Mouse (Mus musculus): ENCODE data around the gene Mns1. TPM values are rescaled to one million over a fixed set of nuclear protein-coding genes. Genes with fewer than 3 reads are reported as not detected.

Mns1 gene
- total RNA-seq, 1 experiment, result 7.4 TPM

DNA sequence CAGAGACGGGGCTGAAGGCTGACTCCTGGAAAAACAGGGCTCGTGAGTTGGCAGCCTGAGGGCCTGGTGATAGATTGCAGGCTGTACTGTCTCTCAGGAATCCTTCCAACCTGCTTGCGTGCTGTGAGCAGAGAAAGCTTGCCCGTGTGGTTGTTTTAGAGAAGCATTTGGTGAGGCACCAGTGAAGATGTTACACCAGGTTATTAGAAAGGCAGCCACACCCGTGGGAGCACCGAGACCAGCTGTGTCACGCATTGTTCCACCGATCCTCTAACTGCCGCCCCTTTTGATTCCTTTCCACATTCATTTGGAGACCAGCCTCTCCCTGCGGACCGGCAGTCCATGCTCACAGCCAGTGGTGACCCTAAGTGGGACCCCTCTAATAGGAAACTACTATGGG, 15.5 kb upstream of the Mns1 start:
- Histone ChIP-seq H3K9me3 (ENCODE audit: control insufficient read depth, insufficient read depth, low read depth, low read length) (no peaks in the 10 kb centered on the region), H3K4me3 (ENCODE audit: insufficient read depth in 1 of 2, low read depth in 1 of 2, low read length in 2 of 2, poor library complexity in 1 of 2, severe bottlenecking in 1 of 2) (no peak overlapping the region), H3K9ac (ENCODE audit: insufficient read depth, low read depth, low read length, poor library complexity, severe bottlenecking) (no peak overlapping the region), H3K36me3 (ENCODE audit: control insufficient read depth, insufficient read depth, low read length, poor library complexity, severe bottlenecking) (no peaks in the 10 kb centered on the region), H3K27ac (ENCODE audit: insufficient read depth, low read depth, low read length, poor library complexity, severe bottlenecking) (no peak overlapping the region), H3K4me1 (ENCODE audit: control insufficient read depth in 2 of 2, insufficient read depth in 2 of 2, low read length in 2 of 2, poor library complexity in 1 of 2) (peaks cover 0 to 5% of the 10 kb centered on the region in 2 experiments; a peak in 1 of 4 replicates)
- DNase-seq (ENCODE audit: low read depth, low spot score), result no peak
- TF ChIP-seq HCFC1 (IDR thresholded peaks at IDR 0.05; ENCODE audit: borderline replicate concordance, insufficient read depth, low read length), result no peak
- TF ChIP-seq ZC3H11A (IDR thresholded peaks at IDR 0.05; ENCODE audit: borderline replicate concordance, low read depth, low read length), result no peak
- TF ChIP-seq MAFK (IDR thresholded peaks at IDR 0.05; ENCODE audit: insufficient read depth, low read depth, low read length), result no peak
- TF ChIP-seq CHD2 (IDR thresholded peaks at IDR 0.05; ENCODE audit: low read depth, low read length), result no peak
- no peak for TF ChIP-seq ZNF384 (IDR thresholded peaks at IDR 0.05; ENCODE audit: low read depth, low read length)
- in situ Hi-C loops (cut with MboI; ENCODE audit: low sequenced_read_pairs in 2 of 2, unreplicated experiment in 2 of 2), result no loop called here

DNA sequence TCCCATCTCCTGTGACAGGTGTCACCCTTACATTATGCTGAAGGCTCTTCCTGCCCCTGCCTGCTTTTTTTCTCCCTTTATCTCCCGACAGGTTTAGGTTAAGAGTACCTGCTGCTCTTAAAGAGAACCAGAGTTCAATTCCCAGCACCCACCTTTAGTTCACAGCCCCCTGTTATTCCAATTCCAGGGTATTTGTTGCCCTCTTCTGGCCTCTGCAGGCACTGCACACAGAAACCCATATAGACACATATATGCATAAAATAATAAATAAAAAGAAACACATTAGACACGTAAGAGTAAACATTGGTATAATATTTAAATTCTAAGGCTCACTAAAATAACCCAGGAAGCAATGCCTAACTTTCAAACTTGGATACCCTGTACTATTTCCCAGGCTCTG, 15.1 kb upstream of the Mns1 start:
- in situ Hi-C loops (cut with MboI; ENCODE audit: low sequenced_read_pairs in 2 of 2, unreplicated experiment in 2 of 2), result no loop called here
- Histone ChIP-seq H3K9ac (ENCODE audit: insufficient read depth, low read depth, low read length, poor library complexity, severe bottlenecking) (no peak overlapping the region), H3K36me3 (ENCODE audit: control insufficient read depth, insufficient read depth, low read length, poor library complexity, severe bottlenecking) (no peaks in the 10 kb centered on the region), H3K4me3 (ENCODE audit: insufficient read depth in 1 of 2, low read depth in 1 of 2, low read length in 2 of 2, poor library complexity in 1 of 2, severe bottlenecking in 1 of 2) (no peak overlapping the region), H3K9me3 (ENCODE audit: control insufficient read depth, insufficient read depth, low read depth, low read length) (no peaks in the 10 kb centered on the region), H3K27ac (ENCODE audit: insufficient read depth, low read depth, low read length, poor library complexity, severe bottlenecking) (no peak overlapping the region), H3K4me1 (ENCODE audit: control insufficient read depth in 2 of 2, insufficient read depth in 2 of 2, low read length in 2 of 2, poor library complexity in 1 of 2) (peaks cover 0 to 5% of the 10 kb centered on the region in 2 experiments; a peak in 1 of 4 replicates)
- DNase-seq (ENCODE audit: low read depth, low spot score), result no peak
- TF ChIP-seq ZNF384 (IDR thresholded peaks at IDR 0.05; ENCODE audit: low read depth, low read length) (no peak), ZC3H11A (IDR thresholded peaks at IDR 0.05; ENCODE audit: borderline replicate concordance, low read depth, low read length) (no peak), MAFK (IDR thresholded peaks at IDR 0.05; ENCODE audit: insufficient read depth, low read depth, low read length) (no peak), CHD2 (IDR thresholded peaks at IDR 0.05; ENCODE audit: low read depth, low read length) (no peak), HCFC1 (IDR thresholded peaks at IDR 0.05; ENCODE audit: borderline replicate concordance, insufficient read depth, low read length) (no peak)

DNA sequence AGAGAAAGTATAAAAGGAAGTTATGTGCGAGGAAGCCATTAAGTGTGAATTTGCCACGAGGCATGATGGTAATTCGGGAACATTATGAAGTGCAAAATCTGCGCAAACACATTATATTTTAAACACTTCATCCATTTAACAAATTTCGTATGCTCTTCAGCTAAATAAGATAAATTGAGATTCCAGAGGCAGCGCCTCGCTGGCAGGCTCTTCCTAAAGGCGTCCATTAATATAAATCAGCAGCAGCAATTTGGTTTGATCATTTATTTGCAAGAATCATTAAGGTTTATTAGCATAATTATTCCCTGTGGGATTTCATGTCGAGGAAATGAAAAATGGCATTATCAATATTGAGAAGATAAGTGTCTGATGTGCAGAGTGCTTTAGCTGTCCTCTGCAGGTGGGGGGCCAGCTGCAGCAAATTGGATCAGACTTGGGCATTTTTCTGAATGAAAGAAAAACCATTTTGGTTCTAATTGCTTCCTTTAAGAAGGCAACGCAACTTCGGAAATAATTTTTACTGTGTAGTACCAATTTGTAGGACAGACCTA, 12.4 kb upstream of the Mns1 start:
- no peak for TF ChIP-seq ZNF384 (IDR thresholded peaks at IDR 0.05; ENCODE audit: low read depth, low read length)
- no peak for TF ChIP-seq ZC3H11A (IDR thresholded peaks at IDR 0.05; ENCODE audit: borderline replicate concordance, low read depth, low read length)
- TF ChIP-seq HCFC1 (IDR thresholded peaks at IDR 0.05; ENCODE audit: borderline replicate concordance, insufficient read depth, low read length), result no peak
- TF ChIP-seq MAFK (IDR thresholded peaks at IDR 0.05; ENCODE audit: insufficient read depth, low read depth, low read length), result no peak
- TF ChIP-seq CHD2 (IDR thresholded peaks at IDR 0.05; ENCODE audit: low read depth, low read length), result no peak
- in situ Hi-C loops (cut with MboI; ENCODE audit: low sequenced_read_pairs in 2 of 2, unreplicated experiment in 2 of 2), result no loop called here
- H3K36me3 ChIP-seq (ENCODE audit: control insufficient read depth, insufficient read depth, low read length, poor library complexity, severe bottlenecking), result no peaks in the 10 kb centered on the region
- H3K4me3 ChIP-seq (ENCODE audit: insufficient read depth in 1 of 2, low read depth in 1 of 2, low read length in 2 of 2, poor library complexity in 1 of 2, severe bottlenecking in 1 of 2), result no peak overlapping the region
- DNase-seq (ENCODE audit: low read depth, low spot score), result no peak
- peaks cover 0 to 5% of the 10 kb centered on the region in 2 experiments; a peak in 1 of 4 replicates for H3K4me1 ChIP-seq (ENCODE audit: control insufficient read depth in 2 of 2, insufficient read depth in 2 of 2, low read length in 2 of 2, poor library complexity in 1 of 2)
- no peaks in the 10 kb centered on the region for H3K9me3 ChIP-seq (ENCODE audit: control insufficient read depth, insufficient read depth, low read depth, low read length)
- no peak overlapping the region for H3K27ac ChIP-seq (ENCODE audit: insufficient read depth, low read depth, low read length, poor library complexity, severe bottlenecking)
- no peak overlapping the region for H3K9ac ChIP-seq (ENCODE audit: insufficient read depth, low read depth, low read length, poor library complexity, severe bottlenecking)

DNA sequence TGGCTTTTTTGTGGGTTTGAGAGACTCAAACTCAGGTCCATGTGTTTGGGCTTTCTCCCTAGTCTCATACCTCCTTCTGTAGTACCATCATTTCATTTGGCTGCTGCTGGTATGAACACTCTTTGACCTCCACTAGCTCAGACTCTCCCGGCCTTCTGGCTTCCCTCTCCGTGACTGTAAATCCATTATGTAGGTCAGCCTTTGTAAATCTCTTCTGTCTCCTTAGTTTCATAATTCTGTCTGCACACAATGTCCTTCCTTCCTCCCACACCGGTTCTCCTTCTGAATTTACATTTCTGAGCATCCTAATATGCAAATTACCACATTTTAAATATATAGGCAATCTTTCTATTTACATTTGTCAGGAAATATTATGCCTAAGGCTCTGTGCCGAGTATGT, 9.9 kb upstream of the Mns1 start:
- no peak overlapping the region for H3K9ac ChIP-seq (ENCODE audit: insufficient read depth, low read depth, low read length, poor library complexity, severe bottlenecking)
- no peak overlapping the region for H3K4me3 ChIP-seq (ENCODE audit: insufficient read depth in 1 of 2, low read depth in 1 of 2, low read length in 2 of 2, poor library complexity in 1 of 2, severe bottlenecking in 1 of 2)
- no peak overlapping the region for H3K27ac ChIP-seq (ENCODE audit: insufficient read depth, low read depth, low read length, poor library complexity, severe bottlenecking)
- no peaks in the 10 kb centered on the region for H3K9me3 ChIP-seq (ENCODE audit: control insufficient read depth, insufficient read depth, low read depth, low read length)
- DNase-seq (ENCODE audit: low read depth, low spot score), result no peak
- no peaks in the 10 kb centered on the region for H3K4me1 ChIP-seq (ENCODE audit: control insufficient read depth in 2 of 2, insufficient read depth in 2 of 2, low read length in 2 of 2, poor library complexity in 1 of 2)
- no peaks in the 10 kb centered on the region for H3K36me3 ChIP-seq (ENCODE audit: control insufficient read depth, insufficient read depth, low read length, poor library complexity, severe bottlenecking)
- TF ChIP-seq ZNF384 (IDR thresholded peaks at IDR 0.05; ENCODE audit: low read depth, low read length) (no peak), HCFC1 (IDR thresholded peaks at IDR 0.05; ENCODE audit: borderline replicate concordance, insufficient read depth, low read length) (no peak), CHD2 (IDR thresholded peaks at IDR 0.05; ENCODE audit: low read depth, low read length) (no peak)
- in situ Hi-C loops (cut with MboI; ENCODE audit: low sequenced_read_pairs in 2 of 2, unreplicated experiment in 2 of 2), result no loop called here

GRCm38 (mm10) chr9:72434876-72435275, 2.9 kb upstream of the Mns1 start:
- TF ChIP-seq ZNF384 (IDR thresholded peaks at IDR 0.05; ENCODE audit: low read depth, low read length), result no peak
- in situ Hi-C loops (cut with MboI; ENCODE audit: low sequenced_read_pairs in 2 of 2, unreplicated experiment in 2 of 2), result no loop called here
- Histone ChIP-seq H3K4me1 (ENCODE audit: control insufficient read depth in 2 of 2, insufficient read depth in 2 of 2, low read length in 2 of 2, poor library complexity in 1 of 2) (peaks cover 0 to 4% of the 10 kb centered on the region in 2 experiments; a peak in 1 of 4 replicates), H3K36me3 (ENCODE audit: control insufficient read depth, insufficient read depth, low read length, poor library complexity, severe bottlenecking) (no peaks in the 10 kb centered on the region), H3K4me3 (ENCODE audit: insufficient read depth in 1 of 2, low read depth in 1 of 2, low read length in 2 of 2, poor library complexity in 1 of 2, severe bottlenecking in 1 of 2) (no peak overlapping the region; a peak in 1 of 4 replicates), H3K9me3 (ENCODE audit: control insufficient read depth, insufficient read depth, low read depth, low read length) (no peaks in the 10 kb centered on the region), H3K27ac (ENCODE audit: insufficient read depth, low read depth, low read length, poor library complexity, severe bottlenecking) (no peak overlapping the region), H3K9ac (ENCODE audit: insufficient read depth, low read depth, low read length, poor library complexity, severe bottlenecking) (no peak overlapping the region)
- no peak for DNase-seq (ENCODE audit: low read depth, low spot score)

Measured in ES-E14 (cell line).